Mouse (Mus musculus): ENCODE measurements around the gene Sdccag8. TPM values are rescaled to one million over a fixed set of nuclear protein-coding genes. Genes with fewer than 3 reads are reported as not detected.

The Sdccag8 gene
- polyA plus RNA-seq, 1 experiment from 2014 or later: 10.4 TPM

DNA sequence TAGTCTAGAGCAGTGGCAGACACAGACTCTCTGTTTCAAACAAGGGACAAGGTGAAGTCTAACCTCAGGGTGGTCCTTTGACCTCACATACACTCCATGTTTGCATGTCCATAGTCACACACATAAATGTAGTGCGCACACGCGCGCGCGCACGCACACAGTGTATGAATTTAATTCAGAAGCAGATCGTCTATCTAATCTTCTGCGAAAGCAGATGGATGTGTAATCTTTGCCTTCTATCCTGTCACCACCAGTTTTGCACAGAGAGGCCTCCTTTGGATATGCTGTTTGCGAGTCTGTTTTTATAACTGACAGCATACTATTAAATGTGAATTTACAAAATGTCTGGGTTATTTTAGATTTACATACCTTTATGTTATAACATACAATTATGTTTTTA, 147.3 kb downstream of the Sdccag8 start:
- Histone ChIP-seq H3K9me3 (no peaks in the 10 kb centered on the region), H3K4me1 (no peaks in the 10 kb centered on the region), H3K27ac (no peak overlapping the region), H3K27me3 (ENCODE audit: insufficient read depth, poor library complexity, severe bottlenecking) (no peaks in the 10 kb centered on the region), H3K4me3 (no peak overlapping the region), H3K36me3 (no peaks in the 10 kb centered on the region)
- WGBS: 93% methylated on average over 10 of the region's 10 CpGs
- no peak for DNase-seq (ENCODE audit: low spot score)

DNA sequence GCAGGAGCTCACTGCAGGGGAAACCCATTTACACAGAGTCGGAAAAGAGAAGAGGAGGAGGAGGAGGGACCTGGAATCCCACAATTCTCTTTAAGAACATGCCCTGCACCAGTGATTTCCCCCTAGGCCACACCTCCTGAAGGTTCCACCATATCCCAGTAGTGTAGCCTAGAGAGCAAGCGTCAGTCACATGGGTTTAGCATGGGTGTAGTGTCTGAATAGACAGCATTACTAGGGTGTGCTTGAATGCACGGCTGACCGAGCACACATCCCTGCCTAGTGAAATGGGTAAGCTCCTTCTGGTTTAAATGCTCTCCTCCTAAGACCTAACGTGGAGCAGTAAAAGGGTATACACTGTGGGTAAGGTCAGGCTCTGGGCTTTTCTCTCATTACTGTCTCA, 148.4 kb downstream of the Sdccag8 start:
- no peaks in the 10 kb centered on the region for H3K4me1 ChIP-seq
- WGBS: 81% methylated on average over 5 of the region's 5 CpGs
- no peak overlapping the region for H3K27ac ChIP-seq
- H3K9me3 ChIP-seq: no peaks in the 10 kb centered on the region
- DNase-seq (ENCODE audit: low spot score): no peak
- H3K27me3 ChIP-seq (ENCODE audit: insufficient read depth, poor library complexity, severe bottlenecking): no peaks in the 10 kb centered on the region
- H3K36me3 ChIP-seq: no peaks in the 10 kb centered on the region
- no peak overlapping the region for H3K4me3 ChIP-seq

- Histone ChIP-seq H3K36me3 (no peaks in the 10 kb centered on the region), H3K4me3 (no peak overlapping the region), H3K4me1 (no peaks in the 10 kb centered on the region), H3K27me3 (ENCODE audit: insufficient read depth, poor library complexity, severe bottlenecking) (no peaks in the 10 kb centered on the region), H3K9me3 (no peaks in the 10 kb centered on the region), H3K27ac (no peak overlapping the region)
- no peak for DNase-seq (ENCODE audit: low spot score)
- WGBS: 81% methylated on average over 3 of the region's 3 CpGs
Observed at GRCm38 (mm10) chr1:176967299-176967698, 152.8 kb downstream of the Sdccag8 start.

DNA sequence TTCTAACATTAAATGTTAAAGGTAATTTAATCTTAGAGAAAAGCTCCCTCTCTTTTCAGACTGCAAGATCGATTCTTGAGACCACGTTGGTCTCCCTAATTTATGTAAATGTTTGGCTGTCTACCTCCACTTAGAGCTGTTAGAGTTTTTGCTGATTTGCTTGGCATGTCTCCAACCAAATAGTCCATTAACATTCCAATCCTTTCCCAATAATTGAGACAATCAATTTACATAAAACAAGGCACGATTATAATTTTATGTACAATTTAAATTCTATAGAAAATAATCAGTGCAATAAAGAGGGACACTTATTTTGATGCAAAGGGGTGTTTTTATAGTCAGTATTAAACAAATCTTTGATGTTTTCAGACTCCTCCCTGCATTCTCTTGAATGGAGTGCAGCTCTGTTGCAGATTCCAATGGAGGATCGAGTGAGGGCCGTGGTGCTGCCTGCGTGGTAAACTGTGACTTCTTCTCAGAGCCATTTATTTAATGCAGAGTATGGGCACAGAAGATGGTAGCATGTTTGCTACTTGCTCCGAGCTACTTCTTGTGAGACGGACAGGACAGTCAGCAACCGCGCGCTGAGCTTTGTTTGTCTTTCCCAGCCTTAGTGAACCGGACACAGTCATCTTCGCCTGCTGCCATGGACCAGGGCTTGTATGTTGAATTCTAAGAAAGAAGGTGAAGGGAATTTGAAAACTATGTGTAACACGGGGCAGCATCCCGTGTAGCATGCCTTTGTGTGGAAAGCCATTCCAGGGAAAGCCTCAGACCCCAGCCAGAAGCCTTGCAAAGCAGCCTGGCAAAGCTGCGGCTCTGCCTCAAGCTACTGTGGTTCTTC, 156.4 kb downstream of the Sdccag8 start:
- no peak for DNase-seq (ENCODE audit: low spot score)
- Histone ChIP-seq H3K4me3 (no peak overlapping the region), H3K36me3 (no peaks in the 10 kb centered on the region), H3K27me3 (ENCODE audit: insufficient read depth, poor library complexity, severe bottlenecking) (no peaks in the 10 kb centered on the region), H3K27ac (no peak overlapping the region), H3K9me3 (no peaks in the 10 kb centered on the region), H3K4me1 (no peaks in the 10 kb centered on the region)
- WGBS: 78% methylated on average over 16 of the region's 16 CpGs

- Histone ChIP-seq H3K27ac (no peak overlapping the region), H3K9me3 (no peaks in the 10 kb centered on the region), H3K4me1 (no peaks in the 10 kb centered on the region), H3K27me3 (ENCODE audit: insufficient read depth, poor library complexity, severe bottlenecking) (no peaks in the 10 kb centered on the region), H3K4me3 (no peak overlapping the region), H3K36me3 (no peaks in the 10 kb centered on the region)
- WGBS: 82% methylated on average over 4 of the region's 4 CpGs
- no peak for DNase-seq (ENCODE audit: low spot score)
Observed at GRCm38 (mm10) chr1:176971479-176971797, 157.0 kb downstream of the Sdccag8 start.

- WGBS: 79% methylated on average over 6 of the region's 6 CpGs
- no peak for DNase-seq (ENCODE audit: low spot score)
- H3K9me3 ChIP-seq: no peaks in the 10 kb centered on the region
Observed at GRCm38 (mm10) chr1:176973356-176974088, 159.1 kb downstream of the Sdccag8 start.

DNA sequence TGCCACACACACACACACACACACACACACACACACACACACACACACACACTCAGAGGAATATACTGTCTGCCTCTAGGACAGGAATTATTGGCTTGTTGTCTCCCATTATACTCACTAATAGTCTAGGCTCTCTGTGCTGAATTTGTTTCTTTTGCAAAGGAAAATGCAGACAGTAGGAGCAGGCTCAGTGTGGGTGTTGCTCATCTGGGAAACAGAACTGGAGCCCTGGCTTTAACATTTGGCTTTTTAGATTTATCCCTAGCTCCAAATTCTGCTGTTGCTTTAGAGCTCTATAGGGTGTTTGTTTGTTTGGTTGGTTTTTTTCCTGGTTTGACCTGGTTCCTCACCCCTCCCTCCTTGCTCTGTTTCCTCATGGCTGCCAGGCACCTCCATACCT, 164.8 kb downstream of the Sdccag8 start:
- peaks cover 6% of the 10 kb centered on the region for H3K4me1 ChIP-seq
- H3K4me3 ChIP-seq: no peak overlapping the region
- H3K9me3 ChIP-seq: no peaks in the 10 kb centered on the region
- no peak overlapping the region for H3K27ac ChIP-seq
- DNase-seq (ENCODE audit: low spot score): no peak
- H3K36me3 ChIP-seq: no peaks in the 10 kb centered on the region
- H3K27me3 ChIP-seq (ENCODE audit: insufficient read depth, poor library complexity, severe bottlenecking): no peaks in the 10 kb centered on the region

More at GRCm38 (mm10) chr1:176973356-176974088, 159.1 kb downstream of the Sdccag8 start:
- H3K27ac ChIP-seq: no peak overlapping the region
- H3K4me3 ChIP-seq: no peak overlapping the region
- H3K27me3 ChIP-seq (ENCODE audit: insufficient read depth, poor library complexity, severe bottlenecking): no peaks in the 10 kb centered on the region
- no peaks in the 10 kb centered on the region for H3K4me1 ChIP-seq
- no peaks in the 10 kb centered on the region for H3K36me3 ChIP-seq

DNA sequence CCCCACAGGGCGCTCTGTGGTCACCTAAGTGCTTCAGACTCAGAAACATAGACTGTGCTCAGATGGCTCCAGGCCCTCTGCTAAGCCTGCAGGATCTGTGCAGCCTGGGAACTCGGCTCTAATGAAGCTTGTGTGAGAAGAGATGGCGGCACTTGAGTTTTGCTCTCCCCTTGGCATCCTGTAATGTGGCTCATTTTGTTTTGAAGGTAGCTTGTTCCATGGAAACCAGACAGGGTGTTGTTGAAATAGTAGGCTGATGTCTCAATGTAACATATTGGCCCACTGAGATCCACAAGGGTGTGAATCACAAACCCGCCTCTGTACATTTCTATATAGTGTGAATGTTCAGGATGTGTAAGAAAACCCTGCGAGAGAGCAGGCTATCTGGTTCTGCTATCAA, 165.7 kb downstream of the Sdccag8 start:
- WGBS: 85% methylated on average over 5 of the region's 5 CpGs
- no peak overlapping the region for H3K4me3 ChIP-seq

DNA sequence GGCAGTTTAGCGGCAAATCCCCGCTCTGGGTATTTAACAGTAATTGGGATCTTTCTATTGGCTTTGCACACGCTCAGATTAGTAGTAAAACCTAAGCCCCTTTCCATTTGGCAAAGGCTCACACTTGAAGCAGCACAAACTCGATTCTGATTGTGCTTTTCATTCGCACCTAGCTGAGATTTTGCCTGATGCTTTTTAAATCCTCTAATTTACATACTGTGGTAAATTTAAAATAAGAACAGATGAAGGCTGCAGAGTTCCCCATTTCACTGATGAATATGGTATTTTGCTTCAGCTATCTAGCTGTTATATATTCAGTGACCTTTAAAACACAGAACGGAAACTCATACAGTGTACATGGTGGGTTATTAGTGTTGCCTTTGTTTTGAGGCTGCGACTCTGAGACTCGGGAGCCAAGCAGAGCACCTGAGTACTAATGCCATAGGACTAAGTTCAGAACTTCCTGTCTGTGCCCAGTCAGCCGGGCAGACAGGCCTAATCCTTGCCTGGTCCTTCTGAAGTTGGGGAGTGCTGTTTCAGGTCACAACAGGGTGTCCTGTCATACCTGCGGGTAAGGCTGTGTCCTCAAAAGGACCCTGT, 166.4 kb downstream of the Sdccag8 start:
- Histone ChIP-seq H3K27me3 (ENCODE audit: insufficient read depth, poor library complexity, severe bottlenecking) (no peaks in the 10 kb centered on the region), H3K36me3 (no peaks in the 10 kb centered on the region), H3K4me3 (no peak overlapping the region), H3K9me3 (no peaks in the 10 kb centered on the region), H3K27ac (no peak overlapping the region), H3K4me1 (peaks cover 15% of the 10 kb centered on the region)
- WGBS: 83% methylated on average over 10 of the region's 10 CpGs
- DNase-seq (ENCODE audit: low spot score): no peak

More for the DNA sequence above, 165.7 kb downstream of the Sdccag8 start:
- Histone ChIP-seq H3K36me3 (no peaks in the 10 kb centered on the region), H3K4me1 (peaks cover 8% of the 10 kb centered on the region), H3K27me3 (ENCODE audit: insufficient read depth, poor library complexity, severe bottlenecking) (no peaks in the 10 kb centered on the region), H3K27ac (no peak overlapping the region), H3K9me3 (no peaks in the 10 kb centered on the region)
- DNase-seq (ENCODE audit: low spot score): no peak

DNA sequence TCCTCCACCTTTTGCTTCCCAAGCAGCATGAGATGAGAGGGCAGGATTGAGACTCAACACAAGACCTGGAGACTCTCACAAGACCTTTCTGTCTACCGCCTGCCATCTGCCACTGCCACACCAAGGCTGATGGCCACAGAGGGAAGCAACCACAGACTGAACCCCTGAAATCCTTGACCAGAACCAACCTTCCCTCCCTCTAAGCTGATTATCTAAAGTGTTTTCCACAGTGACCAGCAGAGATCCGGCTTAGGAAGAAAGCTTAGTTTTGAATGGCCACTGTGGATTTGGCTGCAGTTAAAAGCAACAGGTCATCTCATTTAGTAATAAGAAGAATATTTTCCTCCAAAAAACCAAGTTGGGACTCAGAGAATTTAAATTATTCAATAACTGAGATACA, 167.1 kb downstream of the Sdccag8 start:
- H3K4me3 ChIP-seq: no peak overlapping the region
- H3K27ac ChIP-seq: no peak overlapping the region
- H3K9me3 ChIP-seq: no peaks in the 10 kb centered on the region
- H3K27me3 ChIP-seq (ENCODE audit: insufficient read depth, poor library complexity, severe bottlenecking): no peaks in the 10 kb centered on the region
- H3K36me3 ChIP-seq: no peaks in the 10 kb centered on the region
- H3K4me1 ChIP-seq: peaks cover 21% of the 10 kb centered on the region
- no peak for DNase-seq (ENCODE audit: low spot score)
- 81% methylated on average over 2 of the region's 2 CpGs for WGBS

GRCm38 (mm10) chr1:176982671-176983070, 168.2 kb downstream of the Sdccag8 start:
- no peak for DNase-seq (ENCODE audit: low spot score)
- peak overlapping the region; percentile 32; the same call in 1 of the 2 replicates for H3K27ac ChIP-seq
- no peak overlapping the region for H3K4me3 ChIP-seq
- WGBS: 57% methylated on average over 8 of the region's 8 CpGs
- no peaks in the 10 kb centered on the region for H3K36me3 ChIP-seq
- H3K27me3 ChIP-seq (ENCODE audit: insufficient read depth, poor library complexity, severe bottlenecking): no peaks in the 10 kb centered on the region
- H3K9me3 ChIP-seq: no peaks in the 10 kb centered on the region
- peaks cover 33% of the 10 kb centered on the region for H3K4me1 ChIP-seq

- WGBS: 75% methylated on average over 6 of the region's 6 CpGs
- H3K27me3 ChIP-seq (ENCODE audit: insufficient read depth, poor library complexity, severe bottlenecking): no peaks in the 10 kb centered on the region
- H3K9me3 ChIP-seq: no peaks in the 10 kb centered on the region
- H3K36me3 ChIP-seq: no peaks in the 10 kb centered on the region
- H3K4me1 ChIP-seq: peaks cover 55% of the 10 kb centered on the region
- no peak for DNase-seq (ENCODE audit: low spot score)
- H3K4me3 ChIP-seq: no peak overlapping the region
- no peak overlapping the region for H3K27ac ChIP-seq
Observed at GRCm38 (mm10) chr1:176985691-176986090, 171.2 kb downstream of the Sdccag8 start.

- Histone ChIP-seq H3K36me3 (no peaks in the 10 kb centered on the region), H3K27me3 (ENCODE audit: insufficient read depth, poor library complexity, severe bottlenecking) (no peaks in the 10 kb centered on the region), H3K4me1 (peaks cover 61% of the 10 kb centered on the region), H3K27ac (peak overlapping the region; percentile 7; the same call in 1 of the 2 replicates), H3K9me3 (no peaks in the 10 kb centered on the region), H3K4me3 (no peak overlapping the region)
- DNase-seq (ENCODE audit: low spot score): no peak
- 69% methylated on average over 6 of the region's 6 CpGs for WGBS
Observed at GRCm38 (mm10) chr1:176986275-176986674, 171.8 kb downstream of the Sdccag8 start.
